ENCODE assay signal across 17 mouse cellular contexts in genomic region chr5:147052309-147052558, GRCm38 (mm10). TPM values are rescaled to one million over a fixed set of nuclear protein-coding genes. Genes with fewer than 3 reads are reported as not detected.
DNase-seq lines count a peak whose midpoint lies in the region; ATAC-seq and TF ChIP-seq lines count a peak whose summit lies in the region.
"Had no signal": no experiment of that assay in that cellular context is flagged by ENCODE, and none has a peak within 500 bp of the region (broad histone marks: within the 10 kb centered on the region; RNA-seq: fewer than 3 reads in every experiment).

No protein-coding gene starts in this region.

- peaks cover 17% of the 10 kb centered on the region for H3K4me1 ChIP-seq in embryonic facial prominence, embryonic 12.5 days
- peaks cover 22% of the 10 kb centered on the region for H3K4me1 ChIP-seq in embryonic facial prominence, embryonic 10.5 days
- peaks cover 7% of the 10 kb centered on the region; the same call in 1 of the 2 replicates for H3K4me1 ChIP-seq in hindbrain, embryonic 14.5 days (replicated peaks; ENCODE audit: control insufficient read depth, insufficient read depth, low read length)
- H3K4me1 ChIP-seq in hindbrain, embryonic 13.5 days (replicated peaks) = peaks cover 12% of the 10 kb centered on the region; the same call in 1 of the 2 replicates
- peaks cover 18% of the 10 kb centered on the region; the same call in 1 of the 2 replicates for H3K4me1 ChIP-seq in lung, postnatal 0 days (ENCODE audit: insufficient read depth, low read depth, low read length)
- H3K4me1 ChIP-seq in embryonic facial prominence, embryonic 14.5 days (ENCODE audit: control insufficient read depth, insufficient read depth, low read length) = peaks cover 14% of the 10 kb centered on the region

- H3K9me3 ChIP-seq in embryonic facial prominence, embryonic 12.5 days = no peaks in the 10 kb centered on the region
- no peaks in the 10 kb centered on the region for H3K9me3 ChIP-seq in embryonic facial prominence, embryonic 10.5 days
- H3K9me3 ChIP-seq in hindbrain, embryonic 14.5 days (ENCODE audit: control insufficient read depth, low read length) = no peaks in the 10 kb centered on the region
- H3K9me3 ChIP-seq in hindbrain, embryonic 13.5 days = no peaks in the 10 kb centered on the region
- no peaks in the 10 kb centered on the region for H3K9me3 ChIP-seq in lung, postnatal 0 days (ENCODE audit: low read length)
- H3K9me3 ChIP-seq in embryonic facial prominence, embryonic 14.5 days (ENCODE audit: control insufficient read depth, low read length) = no peaks in the 10 kb centered on the region
- H3K9me3 ChIP-seq: intestine, embryonic 15.5 days; limb, embryonic 15.5 days had no signal

- TF ChIP-seq CTCF in lung, postnatal 0 days (IDR thresholded peaks at IDR 0.05) = no peak

- no peak for ATAC-seq in embryonic facial prominence, embryonic 12.5 days (ENCODE audit: insufficient number of reproducible peaks, insufficient read depth, low FRiP score, low TSS enrichment)
- no peak for ATAC-seq in hindbrain, embryonic 14.5 days (ENCODE audit: low FRiP score)
- no peak for ATAC-seq in hindbrain, embryonic 13.5 days (ENCODE audit: low FRiP score)
- no peak for ATAC-seq in lung, postnatal 0 days
- ATAC-seq in embryonic facial prominence, embryonic 14.5 days (ENCODE audit: low read depth) = 0 out of 2 replicates have a peak, but pooled peaks have one; percentile 32
- ATAC-seq: activated CD4-positive, CD25-positive, alpha-beta regulatory T cell, adult 4 months; intestine, embryonic 15.5 days had no signal

- 70% methylated on average over 4 of the region's 4 CpGs for WGBS in embryonic facial prominence, embryonic 12.5 days
- WGBS in embryonic facial prominence, embryonic 10.5 days = 71% methylated on average over 4 of the region's 4 CpGs
- WGBS in hindbrain, embryonic 14.5 days = 67% methylated on average over 4 of the region's 4 CpGs
- WGBS in hindbrain, embryonic 13.5 days = 65% methylated on average over 4 of the region's 4 CpGs
- WGBS in lung, postnatal 0 days = 75% methylated on average over 4 of the region's 4 CpGs
- 64% methylated on average over 4 of the region's 4 CpGs for WGBS in embryonic facial prominence, embryonic 14.5 days

- DNase-seq in embryonic facial prominence, embryonic 10.5 days (ENCODE audit: low spot score) = no peak
- DNase-seq in hindbrain, embryonic 14.5 days (ENCODE audit: low spot score) = no peak
- no peak for DNase-seq in lung, postnatal 0 days (ENCODE audit: low spot score)
- no peak for DNase-seq in lung, postnatal 36 days
- no peak for DNase-seq in embryonic facial prominence, embryonic 14.5 days (ENCODE audit: low spot score)
- DNase-seq in urinary bladder, adult 18-20 months (ENCODE audit: low spot score in 2 of 2) = no peak
- DNase-seq: cerebellum, postnatal 10 days; heart, postnatal 36 days; layer of hippocampus, adult 9-11 months; lung, adult 2 months; right cerebral cortex, postnatal 25 days; thymus, adult 18-20 months had no signal

- peak overlapping the region; percentile 4; the same call in 1 of the 2 replicates for H3K4me2 ChIP-seq in embryonic facial prominence, embryonic 12.5 days (replicated peaks)
- 0 out of 2 replicates have a peak overlapping the region, but pooled peaks have one; percentile 17 for H3K4me2 ChIP-seq in hindbrain, embryonic 14.5 days (replicated peaks)
- no peak overlapping the region for H3K4me2 ChIP-seq in hindbrain, embryonic 13.5 days
- peak overlapping the region; percentile 12; the same call in 1 of the 2 replicates for H3K4me2 ChIP-seq in lung, postnatal 0 days (replicated peaks; ENCODE audit: low read depth, low read length)
- H3K4me2 ChIP-seq in embryonic facial prominence, embryonic 14.5 days (ENCODE audit: low read depth, low read length) = no peak overlapping the region
- H3K4me2 ChIP-seq: intestine, embryonic 15.5 days; limb, embryonic 15.5 days had no signal

- no peak for TF ChIP-seq EP300 in lung, postnatal 0 days (IDR thresholded peaks at IDR 0.05)

- no peak overlapping the region for H3K4me3 ChIP-seq in embryonic facial prominence, embryonic 12.5 days
- H3K4me3 ChIP-seq in embryonic facial prominence, embryonic 10.5 days = no peak overlapping the region
- no peak overlapping the region for H3K4me3 ChIP-seq in hindbrain, embryonic 14.5 days (replicated peaks; ENCODE audit: low read length)
- H3K4me3 ChIP-seq in hindbrain, embryonic 13.5 days = no peak overlapping the region
- H3K4me3 ChIP-seq in lung, postnatal 0 days (ENCODE audit: low read depth, low read length) = no peak overlapping the region
- no peak overlapping the region for H3K4me3 ChIP-seq in embryonic facial prominence, embryonic 14.5 days (ENCODE audit: low read depth, low read length)
- H3K4me3 ChIP-seq: intestine, embryonic 15.5 days; limb, embryonic 15.5 days had no signal

- H3K27me3 ChIP-seq in embryonic facial prominence, embryonic 12.5 days = no peaks in the 10 kb centered on the region
- no peaks in the 10 kb centered on the region for H3K27me3 ChIP-seq in embryonic facial prominence, embryonic 10.5 days (replicated peaks; ENCODE audit: low read depth, poor library complexity, severe bottlenecking)
- H3K27me3 ChIP-seq in hindbrain, embryonic 14.5 days (ENCODE audit: control insufficient read depth, insufficient read depth, low read length) = no peaks in the 10 kb centered on the region
- H3K27me3 ChIP-seq in hindbrain, embryonic 13.5 days = no peaks in the 10 kb centered on the region
- H3K27me3 ChIP-seq in lung, postnatal 0 days (replicated peaks; ENCODE audit: insufficient read depth, low read length) = no peaks in the 10 kb centered on the region
- no peaks in the 10 kb centered on the region for H3K27me3 ChIP-seq in embryonic facial prominence, embryonic 14.5 days (replicated peaks; ENCODE audit: control insufficient read depth, insufficient read depth, low read length)
- H3K27me3 ChIP-seq: intestine, embryonic 15.5 days; limb, embryonic 15.5 days had no signal

- no peak overlapping the region for H3K9ac ChIP-seq in embryonic facial prominence, embryonic 12.5 days
- H3K9ac ChIP-seq in hindbrain, embryonic 14.5 days = no peak overlapping the region
- H3K9ac ChIP-seq in hindbrain, embryonic 13.5 days = no peak overlapping the region
- H3K9ac ChIP-seq in lung, postnatal 0 days (replicated peaks; ENCODE audit: low read depth) = no peak overlapping the region
- no peak overlapping the region for H3K9ac ChIP-seq in embryonic facial prominence, embryonic 14.5 days (ENCODE audit: low read depth, low read length)
- H3K9ac ChIP-seq: intestine, embryonic 15.5 days; limb, embryonic 15.5 days had no signal

- H3K27ac ChIP-seq in embryonic facial prominence, embryonic 12.5 days = no peak overlapping the region
- H3K27ac ChIP-seq in embryonic facial prominence, embryonic 10.5 days (replicated peaks) = no peak overlapping the region
- no peak overlapping the region for H3K27ac ChIP-seq in hindbrain, embryonic 14.5 days
- H3K27ac ChIP-seq in hindbrain, embryonic 13.5 days = no peak overlapping the region
- no peak overlapping the region for H3K27ac ChIP-seq in lung, postnatal 0 days (ENCODE audit: low read length)
- H3K27ac ChIP-seq in embryonic facial prominence, embryonic 14.5 days (replicated peaks; ENCODE audit: low read depth, low read length) = no peak overlapping the region
- H3K27ac ChIP-seq: intestine, embryonic 15.5 days; limb, embryonic 15.5 days had no signal

- H3K36me3 ChIP-seq in embryonic facial prominence, embryonic 12.5 days = no peaks in the 10 kb centered on the region
- no peaks in the 10 kb centered on the region for H3K36me3 ChIP-seq in embryonic facial prominence, embryonic 10.5 days (replicated peaks)
- H3K36me3 ChIP-seq in hindbrain, embryonic 14.5 days (replicated peaks; ENCODE audit: control insufficient read depth, insufficient read depth) = no peaks in the 10 kb centered on the region
- no peaks in the 10 kb centered on the region for H3K36me3 ChIP-seq in hindbrain, embryonic 13.5 days
- H3K36me3 ChIP-seq in lung, postnatal 0 days (ENCODE audit: insufficient read depth, low read length) = no peaks in the 10 kb centered on the region
- H3K36me3 ChIP-seq in embryonic facial prominence, embryonic 14.5 days (ENCODE audit: control insufficient read depth, insufficient read depth, low read length) = no peaks in the 10 kb centered on the region
- H3K36me3 ChIP-seq: intestine, embryonic 15.5 days; limb, embryonic 15.5 days had no signal

RNA-seq across cellular contexts. Expression of gene Lnx2, which starts 24.2 kb away (rescaled TPM):
- polyA plus RNA-seq in embryonic facial prominence, embryonic 12.5 days (2016; fragmentation: Nextera tagmentation; extraction: Ambion mirVana) = 11.6 and 12.0 TPM in 2 replicates
- 10.4 and 11.6 TPM in 2 replicates for polyA plus RNA-seq in embryonic facial prominence, embryonic 10.5 days (2016; fragmentation: Nextera tagmentation; extraction: Ambion mirVana)
- 5.0 and 5.6 TPM in 2 replicates for polyA plus RNA-seq in hindbrain, embryonic 14.5 days (2014; fragmentation: Nextera tagmentation; extraction: Ambion mirVana)
- polyA plus RNA-seq in hindbrain, embryonic 13.5 days (2015; fragmentation: Nextera tagmentation; extraction: Ambion mirVana) = 4.3 and 4.7 TPM in 2 replicates
- polyA plus RNA-seq in lung, postnatal 0 days (2015; fragmentation: Nextera tagmentation; extraction: Ambion mirVana) = 12.4 and 14.5 TPM in 2 replicates
- 13.7 and 13.9 TPM in 2 replicates for polyA plus RNA-seq in embryonic facial prominence, embryonic 14.5 days (2014; fragmentation: Nextera tagmentation; extraction: Ambion mirVana)

RNA-seq across cellular contexts. Expression of gene Polr1d, which starts 24.6 kb away (rescaled TPM):
- 111 and 117 TPM in 2 replicates for polyA plus RNA-seq in embryonic facial prominence, embryonic 12.5 days (2016; fragmentation: Nextera tagmentation; extraction: Ambion mirVana)
- 135 and 141 TPM in 2 replicates for polyA plus RNA-seq in embryonic facial prominence, embryonic 10.5 days (2016; fragmentation: Nextera tagmentation; extraction: Ambion mirVana)
- 109 and 113 TPM in 2 replicates for polyA plus RNA-seq in hindbrain, embryonic 14.5 days (2014; fragmentation: Nextera tagmentation; extraction: Ambion mirVana)
- 103 and 107 TPM in 2 replicates for polyA plus RNA-seq in hindbrain, embryonic 13.5 days (2015; fragmentation: Nextera tagmentation; extraction: Ambion mirVana)
- polyA plus RNA-seq in lung, postnatal 0 days (2015; fragmentation: Nextera tagmentation; extraction: Ambion mirVana) = 106 and 107 TPM in 2 replicates
- 138 and 147 TPM in 2 replicates for polyA plus RNA-seq in embryonic facial prominence, embryonic 14.5 days (2014; fragmentation: Nextera tagmentation; extraction: Ambion mirVana)

Comparison
In these comparisons a context has a peak if more than half of its experiments do, and no peak if none do; other contexts are left out.
1. H3K4me2 ChIP-seq: peak in embryonic facial prominence, embryonic 12.5 days (single experiment), hindbrain, embryonic 14.5 days (single experiment) and lung, postnatal 0 days (single experiment); none in hindbrain, embryonic 13.5 days (single experiment) and embryonic facial prominence, embryonic 14.5 days (single experiment).